Mouse (Mus musculus): ENCODE results near the gene Wipf1. TPM values are rescaled to one million over a fixed set of nuclear protein-coding genes. Genes with fewer than 3 reads are reported as not detected.

The Wipf1 gene
- polyA plus RNA-seq, 1 experiment from 2014 or later: 10.9 TPM

DNA sequence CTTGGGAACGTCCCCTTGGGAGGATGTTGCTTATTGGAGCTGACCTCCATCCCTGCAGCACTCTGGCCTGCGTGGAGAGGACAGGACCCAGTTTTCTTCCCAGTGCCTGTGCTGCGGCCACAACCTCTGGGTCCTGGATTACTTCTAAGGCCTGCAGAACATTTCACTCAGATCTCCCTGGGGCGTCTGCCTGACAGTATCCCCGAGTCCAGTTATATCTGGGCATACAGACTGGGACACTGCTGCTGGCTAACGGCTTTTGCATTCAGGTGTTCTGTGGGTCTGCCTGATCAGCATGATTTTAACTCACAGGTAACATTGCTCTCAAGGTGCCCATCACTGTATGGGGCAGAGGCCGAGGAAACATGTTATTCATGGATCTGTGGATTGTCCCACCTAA is 52.0 kb downstream of the Wipf1 start:
- Histone ChIP-seq H3K36me3 (ENCODE audit: control insufficient read depth, insufficient read depth, low read length) (no peaks in the 10 kb centered on the region), H3K27ac (ENCODE audit: low read depth, low read length) (no peak overlapping the region), H3K4me2 (ENCODE audit: low read depth, low read length, severe bottlenecking) (no peak overlapping the region), H3K4me1 (replicated peaks; ENCODE audit: control insufficient read depth, insufficient read depth, low read length) (no peaks in the 10 kb centered on the region), H3K9ac (ENCODE audit: low read length) (no peak overlapping the region), H3K4me3 (ENCODE audit: low read depth, low read length) (no peak overlapping the region), H3K27me3 (ENCODE audit: control insufficient read depth, insufficient read depth, low read length) (no peaks in the 10 kb centered on the region), H3K9me3 (ENCODE audit: control insufficient read depth, low read length) (no peaks in the 10 kb centered on the region; the same call in 1 of the 2 replicates)
- ATAC-seq (replicated peaks; ENCODE audit: low FRiP score): no peak
- WGBS: 87% methylated on average over 7 of the region's 7 CpGs
- no peak for DNase-seq (ENCODE audit: low spot score)

DNA sequence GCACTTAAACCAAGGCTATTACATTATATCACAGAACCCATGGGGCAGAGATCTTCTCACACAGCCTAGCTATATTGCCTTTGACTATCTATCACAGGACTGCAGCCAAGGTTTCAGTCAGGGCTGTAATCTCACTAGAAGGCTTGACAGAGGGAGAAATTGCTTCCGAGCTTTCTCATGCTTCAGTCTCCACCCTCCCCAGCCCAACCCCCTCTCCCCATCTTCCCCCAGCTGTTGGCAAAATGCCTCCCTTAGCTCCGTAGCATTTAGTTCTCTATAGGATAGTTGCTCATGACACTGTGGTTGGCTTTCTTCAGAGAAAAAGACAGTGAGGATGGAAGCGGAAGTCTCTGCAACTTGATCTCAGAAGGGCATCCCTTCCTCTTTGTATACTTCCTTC is 54.0 kb downstream of the Wipf1 start:
- Histone ChIP-seq H3K9me3 (ENCODE audit: control insufficient read depth, low read length) (no peaks in the 10 kb centered on the region; the same call in 1 of the 2 replicates), H3K4me1 (replicated peaks; ENCODE audit: control insufficient read depth, insufficient read depth, low read length) (no peaks in the 10 kb centered on the region), H3K4me3 (ENCODE audit: low read depth, low read length) (no peak overlapping the region), H3K27ac (ENCODE audit: low read depth, low read length) (no peak overlapping the region), H3K9ac (ENCODE audit: low read length) (no peak overlapping the region), H3K4me2 (ENCODE audit: low read depth, low read length, severe bottlenecking) (no peak overlapping the region), H3K36me3 (ENCODE audit: control insufficient read depth, insufficient read depth, low read length) (no peaks in the 10 kb centered on the region), H3K27me3 (ENCODE audit: control insufficient read depth, insufficient read depth, low read length) (no peaks in the 10 kb centered on the region)
- DNase-seq (ENCODE audit: low spot score) (no peak), ATAC-seq (replicated peaks; ENCODE audit: low FRiP score) (no peak)
- 88% methylated on average over 3 of the region's 3 CpGs for WGBS

DNA sequence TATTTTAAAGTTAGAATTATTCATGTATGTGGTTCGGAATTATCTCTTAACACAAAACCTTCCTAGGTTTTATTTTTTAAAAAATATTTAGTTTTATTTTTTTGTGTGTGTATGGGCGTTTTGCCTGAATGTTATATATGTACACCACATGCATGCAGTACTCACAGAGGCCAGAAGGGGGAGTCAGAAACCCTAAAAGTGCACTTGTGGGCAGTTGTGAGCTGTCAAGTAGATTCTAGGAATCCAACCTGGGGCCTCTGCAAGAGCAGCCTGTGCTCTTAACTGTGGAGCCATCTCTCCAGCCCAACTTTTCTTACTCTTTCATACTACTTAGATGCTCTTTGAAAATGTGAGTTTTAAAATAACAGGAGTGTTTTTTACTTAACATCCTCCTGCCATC is 57.4 kb downstream of the Wipf1 start:
- no peak for DNase-seq (ENCODE audit: low spot score)
- Histone ChIP-seq H3K9me3 (ENCODE audit: control insufficient read depth, low read length) (no peaks in the 10 kb centered on the region), H3K4me1 (replicated peaks; ENCODE audit: control insufficient read depth, insufficient read depth, low read length) (no peaks in the 10 kb centered on the region), H3K27ac (ENCODE audit: low read depth, low read length) (no peak overlapping the region), H3K36me3 (ENCODE audit: control insufficient read depth, insufficient read depth, low read length) (no peaks in the 10 kb centered on the region), H3K9ac (ENCODE audit: low read length) (no peak overlapping the region), H3K4me3 (ENCODE audit: low read depth, low read length) (no peak overlapping the region), H3K4me2 (ENCODE audit: low read depth, low read length, severe bottlenecking) (no peak overlapping the region), H3K27me3 (ENCODE audit: control insufficient read depth, insufficient read depth, low read length) (no peaks in the 10 kb centered on the region)
- ATAC-seq (replicated peaks; ENCODE audit: low FRiP score): no peak
- WGBS: 92% methylated on average over 2 of the region's 2 CpGs

DNA sequence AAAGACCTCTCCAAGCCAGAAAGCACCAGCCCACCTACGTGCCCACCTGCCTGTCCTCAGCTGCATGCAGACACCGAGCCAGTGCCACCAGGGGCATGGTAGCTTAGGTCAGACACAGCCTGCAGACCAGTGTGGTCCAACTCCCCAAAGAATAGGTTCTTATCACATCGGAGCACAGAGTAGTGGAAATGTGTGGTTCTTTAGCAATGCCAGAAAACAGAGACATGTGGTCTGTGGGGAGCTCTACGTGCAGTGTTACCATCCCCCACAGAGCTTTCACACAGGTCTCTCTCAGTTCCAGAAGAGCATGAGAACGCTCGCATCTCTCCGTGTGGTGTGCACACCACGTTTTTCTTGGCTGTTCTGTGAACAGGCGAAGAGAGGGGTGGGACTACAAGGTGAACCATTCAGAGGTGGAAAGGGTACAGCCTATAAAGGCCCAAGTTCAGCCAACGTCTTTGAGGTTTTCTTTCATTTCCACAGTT is 59.3 kb downstream of the Wipf1 start:
- 88% methylated on average over 10 of the region's 10 CpGs for WGBS
- H3K36me3 ChIP-seq (ENCODE audit: control insufficient read depth, insufficient read depth, low read length): no peaks in the 10 kb centered on the region
- no peak for DNase-seq (ENCODE audit: low spot score)
- no peaks in the 10 kb centered on the region for H3K4me1 ChIP-seq (replicated peaks; ENCODE audit: control insufficient read depth, insufficient read depth, low read length)
- ATAC-seq (replicated peaks; ENCODE audit: low FRiP score): no peak
- H3K9me3 ChIP-seq (ENCODE audit: control insufficient read depth, low read length): no peaks in the 10 kb centered on the region
- H3K27me3 ChIP-seq (ENCODE audit: control insufficient read depth, insufficient read depth, low read length): no peaks in the 10 kb centered on the region
- H3K4me3 ChIP-seq (ENCODE audit: low read depth, low read length): no peak overlapping the region
- no peak overlapping the region for H3K4me2 ChIP-seq (ENCODE audit: low read depth, low read length, severe bottlenecking)
- H3K9ac ChIP-seq (ENCODE audit: low read length): no peak overlapping the region
- H3K27ac ChIP-seq (ENCODE audit: low read depth, low read length): no peak overlapping the region

DNA sequence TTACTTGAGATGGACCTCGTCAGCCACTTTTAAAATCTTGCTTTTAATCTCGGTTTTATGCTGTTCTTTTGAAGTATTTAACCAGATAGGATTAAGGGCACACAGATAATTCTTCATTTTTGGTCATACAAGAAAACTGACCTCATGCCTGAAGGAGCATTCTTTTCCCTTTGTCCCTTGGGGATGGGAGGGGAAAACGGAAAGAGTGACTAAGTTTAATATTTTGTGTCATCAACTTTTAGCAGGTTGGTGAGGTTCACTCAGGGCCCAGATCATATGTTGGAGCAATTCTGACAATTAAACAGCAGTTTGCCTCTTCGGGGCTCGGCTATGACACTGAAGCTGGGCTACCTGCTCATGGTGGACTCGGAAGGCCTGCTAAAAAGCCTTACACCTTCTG is 60.0 kb downstream of the Wipf1 start:
- H3K9ac ChIP-seq (ENCODE audit: low read length): no peak overlapping the region
- H3K9me3 ChIP-seq (ENCODE audit: control insufficient read depth, low read length): no peaks in the 10 kb centered on the region
- no peak overlapping the region for H3K27ac ChIP-seq (ENCODE audit: low read depth, low read length)
- H3K4me2 ChIP-seq (ENCODE audit: low read depth, low read length, severe bottlenecking): no peak overlapping the region
- ATAC-seq (replicated peaks; ENCODE audit: low FRiP score) (no peak), DNase-seq (ENCODE audit: low spot score) (no peak)
- H3K4me1 ChIP-seq (replicated peaks; ENCODE audit: control insufficient read depth, insufficient read depth, low read length): no peaks in the 10 kb centered on the region
- no peaks in the 10 kb centered on the region for H3K36me3 ChIP-seq (ENCODE audit: control insufficient read depth, insufficient read depth, low read length)
- H3K27me3 ChIP-seq (ENCODE audit: control insufficient read depth, insufficient read depth, low read length): no peaks in the 10 kb centered on the region
- no peak overlapping the region for H3K4me3 ChIP-seq (ENCODE audit: low read depth, low read length)
- WGBS: 89% methylated on average over 6 of the region's 6 CpGs

DNA sequence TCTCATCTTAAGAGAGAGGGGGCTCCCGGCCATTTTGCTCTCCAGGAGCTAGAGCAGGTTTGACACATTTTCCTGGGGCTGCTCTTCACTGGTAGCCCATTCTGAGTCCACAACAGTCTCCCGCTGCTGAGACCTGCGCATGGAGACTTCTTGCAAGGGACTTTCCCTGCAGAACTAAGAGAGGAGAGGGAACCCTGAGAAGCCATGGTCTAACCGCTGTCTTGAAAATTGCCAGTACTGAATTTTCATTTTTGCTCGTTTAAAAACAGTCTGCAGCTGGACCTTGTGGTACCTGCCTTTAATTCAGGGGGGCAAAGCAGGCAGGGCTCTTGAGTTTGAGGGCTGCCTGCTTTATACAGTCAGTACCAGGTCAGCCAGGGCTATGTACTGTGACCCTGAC is 60.5 kb downstream of the Wipf1 start:
- no peak overlapping the region for H3K4me3 ChIP-seq (ENCODE audit: low read depth, low read length)
- no peaks in the 10 kb centered on the region for H3K36me3 ChIP-seq (ENCODE audit: control insufficient read depth, insufficient read depth, low read length)
- 93% methylated on average over 5 of the region's 5 CpGs for WGBS
- DNase-seq (ENCODE audit: low spot score) (no peak), ATAC-seq (replicated peaks; ENCODE audit: low FRiP score) (no peak)
- H3K9me3 ChIP-seq (ENCODE audit: control insufficient read depth, low read length): no peaks in the 10 kb centered on the region
- no peak overlapping the region for H3K9ac ChIP-seq (ENCODE audit: low read length)
- no peak overlapping the region for H3K4me2 ChIP-seq (ENCODE audit: low read depth, low read length, severe bottlenecking)
- H3K27me3 ChIP-seq (ENCODE audit: control insufficient read depth, insufficient read depth, low read length): no peaks in the 10 kb centered on the region
- H3K27ac ChIP-seq (ENCODE audit: low read depth, low read length): no peak overlapping the region
- no peaks in the 10 kb centered on the region for H3K4me1 ChIP-seq (replicated peaks; ENCODE audit: control insufficient read depth, insufficient read depth, low read length)

DNA sequence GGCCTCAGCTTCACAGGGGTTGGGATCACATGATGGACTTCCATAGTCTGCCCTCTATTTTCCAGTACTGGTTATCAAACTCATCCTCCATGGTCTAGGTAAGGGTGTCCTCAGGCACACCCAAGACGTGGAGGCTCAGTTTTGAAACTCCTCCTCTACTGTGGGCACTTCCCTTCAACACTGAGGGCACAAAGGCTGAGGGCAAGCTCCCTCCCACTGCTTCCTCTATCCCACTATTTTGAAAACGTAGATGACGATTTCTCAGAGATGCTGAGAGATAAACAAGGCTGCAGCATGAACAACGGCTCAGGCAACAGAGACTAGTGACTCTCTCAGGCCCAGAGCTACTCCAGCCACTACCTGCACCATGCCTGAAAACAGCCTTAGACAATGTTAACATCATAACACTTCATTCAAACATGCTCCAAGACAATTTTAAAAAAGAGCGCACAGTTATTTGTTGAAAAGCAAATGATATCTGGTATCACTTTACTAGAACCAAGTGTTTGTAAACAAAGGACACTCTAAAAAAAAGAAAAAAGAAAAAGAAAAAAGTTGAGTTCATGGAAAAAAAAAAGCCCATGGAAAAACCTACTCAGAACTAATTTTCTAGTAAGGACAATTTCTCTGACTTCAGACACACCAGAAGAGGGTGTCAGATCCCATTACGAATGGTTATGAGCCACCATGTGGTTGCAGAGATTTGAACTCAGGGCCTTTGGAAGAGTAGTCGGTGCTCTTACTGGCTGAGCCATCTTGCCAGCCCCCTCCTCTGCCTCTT is 62.3 kb downstream of the Wipf1 start:
- H3K27ac ChIP-seq (ENCODE audit: low read depth, low read length): no peak overlapping the region
- DNase-seq (ENCODE audit: low spot score) (no peak), ATAC-seq (replicated peaks; ENCODE audit: low FRiP score) (no peak)
- no peak overlapping the region for H3K4me2 ChIP-seq (ENCODE audit: low read depth, low read length, severe bottlenecking)
- H3K4me1 ChIP-seq (replicated peaks; ENCODE audit: control insufficient read depth, insufficient read depth, low read length): no peaks in the 10 kb centered on the region
- no peaks in the 10 kb centered on the region for H3K27me3 ChIP-seq (ENCODE audit: control insufficient read depth, insufficient read depth, low read length)
- no peak overlapping the region for H3K4me3 ChIP-seq (ENCODE audit: low read depth, low read length)
- H3K36me3 ChIP-seq (ENCODE audit: control insufficient read depth, insufficient read depth, low read length): no peaks in the 10 kb centered on the region
- 87% methylated on average over 7 of the region's 7 CpGs for WGBS
- H3K9ac ChIP-seq (ENCODE audit: low read length): no peak overlapping the region
- no peaks in the 10 kb centered on the region for H3K9me3 ChIP-seq (ENCODE audit: control insufficient read depth, low read length)

DNA sequence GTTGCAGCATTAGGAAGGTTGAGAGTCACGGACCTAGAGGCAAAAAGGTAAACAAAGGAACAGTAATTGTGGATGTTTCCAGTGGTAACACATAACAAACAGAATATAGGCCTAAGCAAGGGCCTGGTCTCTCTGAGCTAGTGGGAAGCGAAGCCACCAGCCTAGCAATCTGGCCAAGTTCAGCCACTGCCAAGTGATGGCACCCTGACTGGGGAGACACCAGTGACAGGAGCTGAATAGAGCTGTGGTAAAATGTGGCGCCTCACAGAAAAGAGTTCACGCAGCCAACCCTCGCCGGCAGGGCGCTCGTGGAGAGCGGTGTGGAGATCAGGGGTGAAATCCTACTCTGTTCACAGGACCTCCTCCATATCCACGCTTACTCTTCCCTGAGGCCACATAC is 63.1 kb downstream of the Wipf1 start:
- Histone ChIP-seq H3K9me3 (ENCODE audit: control insufficient read depth, low read length) (no peaks in the 10 kb centered on the region), H3K4me2 (ENCODE audit: low read depth, low read length, severe bottlenecking) (no peak overlapping the region), H3K4me3 (ENCODE audit: low read depth, low read length) (no peak overlapping the region), H3K27me3 (ENCODE audit: control insufficient read depth, insufficient read depth, low read length) (no peaks in the 10 kb centered on the region), H3K4me1 (replicated peaks; ENCODE audit: control insufficient read depth, insufficient read depth, low read length) (no peaks in the 10 kb centered on the region), H3K27ac (ENCODE audit: low read depth, low read length) (no peak overlapping the region), H3K36me3 (ENCODE audit: control insufficient read depth, insufficient read depth, low read length) (no peaks in the 10 kb centered on the region), H3K9ac (ENCODE audit: low read length) (no peak overlapping the region)
- ATAC-seq (replicated peaks; ENCODE audit: low FRiP score): no peak
- WGBS: 94% methylated on average over 10 of the region's 10 CpGs
- no peak for DNase-seq (ENCODE audit: low spot score)
